Mouse (Mus musculus) gastrocnemius, adult 18-20 months (tissue): ENCODE results near the gene B3galt5. TPM values are rescaled to one million over a fixed set of nuclear protein-coding genes. Genes with fewer than 3 reads are reported as not detected.

Source experiments
- DNase-seq: peaks from one replicate; pipeline ENCODE4 v3.0.0; 2021; ENCODE audit warnings: low spot score
- total RNA-seq, 2 experiments: library from RNA; stranded (reverse); gene quantifications; 2 replicates each; pipeline ENCODE4 v1.2.3; 2021

B3galt5 gene
- total RNA-seq, 2 experiments from 2014 or later: not detected

GRCm38 (mm10) chr16:96341945-96342344 is 106.3 kb downstream of the B3galt5 start:
- DNase-seq: no peak

GRCm38 (mm10) chr16:96345117-96345516 is 109.5 kb downstream of the B3galt5 start:
- DNase-seq: peak; percentile 63

- DNase-seq: no peak
These were observed 112.5 kb downstream of the B3galt5 start for GRCm38 (mm10) chr16:96348070-96348469.

- DNase-seq: no peak
These were observed 113.2 kb downstream of the B3galt5 start for GRCm38 (mm10) chr16:96348766-96349165.

- no peak for DNase-seq
These were observed 115.9 kb downstream of the B3galt5 start for GRCm38 (mm10) chr16:96351520-96351919.

GRCm38 (mm10) chr16:96353296-96353896 is 117.8 kb downstream of the B3galt5 start:
- no peak for DNase-seq

- DNase-seq: no peak
These were observed 118.4 kb downstream of the B3galt5 start for GRCm38 (mm10) chr16:96353996-96354395.

GRCm38 (mm10) chr16:96357903-96358302 is 122.3 kb downstream of the B3galt5 start:
- peak; percentile 43 for DNase-seq

- no peak for DNase-seq
These were observed 125.9 kb downstream of the B3galt5 start for GRCm38 (mm10) chr16:96361305-96362124.

- no peak for DNase-seq
These were observed 127.3 kb downstream of the B3galt5 start for GRCm38 (mm10) chr16:96362873-96363272.

- no peak for DNase-seq
These were observed 127.7 kb downstream of the B3galt5 start for GRCm38 (mm10) chr16:96363277-96363676.

- no peak for DNase-seq
These were observed 129.3 kb downstream of the B3galt5 start for GRCm38 (mm10) chr16:96364870-96365269.

Other genes starting within 250 kb of the B3galt5 start
- 10 to 100 TPM; 11.6 to 12.3 TPM for gene Psmg1, start 244.8 kb upstream of the B3galt5 start, total RNA-seq
- gene Brwd1, start 153.3 kb upstream of the B3galt5 start, total RNA-seq: 10 to 100 TPM; 48.7 to 51.2 TPM
- gene Hmgn1, start 108.1 kb upstream of the B3galt5 start, total RNA-seq: 10 to 100 TPM; 22.7 to 33.2 TPM
- 10 to 100 TPM; 12.6 to 13.0 TPM for gene Wrb, start 90.4 kb upstream of the B3galt5 start, total RNA-seq
- under 1 TPM; 0.55 to 0.73 TPM for gene Lca5l, start 43.5 kb upstream of the B3galt5 start, total RNA-seq
- gene Sh3bgr, start 35.4 kb upstream of the B3galt5 start, total RNA-seq: 1,000 to 10,000 TPM in 1 of 2 experiments, 100 to 1,000 TPM in 1; 908 to 1,105 TPM
- not detected for gene Itgb2l, start 207.8 kb downstream of the B3galt5 start, total RNA-seq
- not detected for gene Pcp4, start 231.8 kb downstream of the B3galt5 start, total RNA-seq